Mouse (Mus musculus): ENCODE data around the gene Gata2. TPM values are rescaled to one million over a fixed set of nuclear protein-coding genes. Genes with fewer than 3 reads are reported as not detected.

Gene Gata2
- 0.85 TPM for polyA plus RNA-seq (2014; fragmentation: Illumina TruSeq; extraction: RNeasy Lipid Tissue Mini Kit (QIAGEN cat#74804); ENCODE audit: low read depth, low replicate concordance)

GRCm38 (mm10) chr6:88193433-88194052 lies at the start of gene Gata2:
Gene Gata2, plus strand, starts transcription at chr6:88193891.

DNA sequence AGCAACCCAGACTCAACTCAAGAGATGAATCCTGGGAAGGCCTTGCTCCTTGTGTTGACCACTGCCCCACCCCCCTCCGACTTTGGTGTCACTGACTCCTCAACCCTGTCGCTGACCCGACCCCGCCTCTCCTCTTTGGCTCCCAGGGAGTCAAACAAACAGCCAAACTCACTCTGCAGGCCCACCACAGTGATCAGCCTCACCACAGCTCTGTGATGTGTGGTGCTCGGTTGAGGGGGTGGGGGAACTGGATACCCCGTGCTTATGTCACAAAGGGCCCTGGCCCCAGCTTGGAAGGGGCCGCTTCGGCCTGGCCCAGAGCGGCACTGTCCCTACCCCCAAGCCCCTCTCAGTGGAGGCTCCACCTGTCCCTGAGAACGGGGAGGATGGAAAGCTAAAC lies 28.3 kb downstream of the Gata2 start, which contains the start of gene Dnajb8:
Gene Dnajb8, plus strand, starts transcription at position 301 of the 400 bp plus-strand sequence.

Other genes with a start within 250 kb of the Gata2 start
- not detected for gene H1fx, start 212.3 kb upstream of the Gata2 start, polyA plus RNA-seq (2014; fragmentation: Illumina TruSeq; extraction: RNeasy Lipid Tissue Mini Kit (QIAGEN cat#74804); ENCODE audit: low read depth, low replicate concordance)
- gene Rab7, start 148.6 kb upstream of the Gata2 start, polyA plus RNA-seq (2014; fragmentation: Illumina TruSeq; extraction: RNeasy Lipid Tissue Mini Kit (QIAGEN cat#74804); ENCODE audit: low read depth, low replicate concordance), result 290 TPM
- gene Rpn1, start 109.4 kb upstream of the Gata2 start, polyA plus RNA-seq (2014; fragmentation: Illumina TruSeq; extraction: RNeasy Lipid Tissue Mini Kit (QIAGEN cat#74804); ENCODE audit: low read depth, low replicate concordance), result 114 TPM
- not detected for gene Dnajb8, start 28.4 kb downstream of the Gata2 start, polyA plus RNA-seq (2014; fragmentation: Illumina TruSeq; extraction: RNeasy Lipid Tissue Mini Kit (QIAGEN cat#74804); ENCODE audit: low read depth, low replicate concordance)

Data from sigmoid colon, adult 10 weeks (tissue).